Mouse (Mus musculus) kidney, adult 2 months (tissue): ENCODE data around the gene Gnb1l. TPM values are rescaled to one million over a fixed set of nuclear protein-coding genes. Genes with fewer than 3 reads are reported as not detected.
A peak's percentile ranks its signal among the peaks of the same experiment; 100 is the strongest.

Source experiments
- DNase-seq: peaks from one replicate; pipeline ENCODE4 v3.0.0; 2021
- H3K27ac ChIP-seq: fragments of 200-500 bp; 2 replicates; pipeline ENCODE4 v1.5.1; 2012; ENCODE audit warnings: low read depth, low read length, control low read depth, inconsistent platforms; ENCODE audit not compliant: insufficient read depth
- H3K27me3 ChIP-seq: fragments of 200-500 bp; replicated peaks from 2 replicates; pipeline ENCODE4 v1.6.1; 2012; ENCODE audit warnings: mild to moderate bottlenecking, moderate library complexity, low read length, inconsistent platforms; ENCODE audit not compliant: control insufficient read depth, insufficient read depth
- H3K36me3 ChIP-seq: fragments of 200-500 bp; 2 replicates; pipeline ENCODE4 v1.6.1; 2012; ENCODE audit warnings: mild to moderate bottlenecking, moderate library complexity, low read length, inconsistent platforms; ENCODE audit not compliant: control insufficient read depth, insufficient read depth
- H3K4me1 ChIP-seq: fragments of 200-500 bp; 2 replicates; pipeline ENCODE4 v1.6.1; 2011; ENCODE audit warnings: low read length; ENCODE audit not compliant: control insufficient read depth, insufficient read depth
- H3K4me3 ChIP-seq: fragments of 200-500 bp; 2 replicates; pipeline ENCODE4 v1.5.1; 2011; ENCODE audit warnings: mild to moderate bottlenecking, low read depth, low read length, control low read depth; ENCODE audit not compliant: insufficient read depth
- CTCF ChIP-seq: fragments of 200-500 bp; conservative IDR thresholded peaks from 2 replicates; pipeline ENCODE4 v1.5.1; 2011; ENCODE audit warnings: low read depth, mild to moderate bottlenecking, control low read depth, low read length, moderate library complexity, mixed read lengths; ENCODE audit not compliant: insufficient read depth, insufficient read length
- POLR2A ChIP-seq: fragments of 200-500 bp; IDR thresholded peaks from one replicate; pipeline ENCODE4 v1.6.1; 2011; ENCODE audit warnings: low read depth, low read length, control low read depth
- WGBS: fragments of 180-500 bp; shearing (Covaris S2); methylation state at CpG from one replicate; pipeline ENCODE4 v1.1.7; 2018; 5-methylcytosine and 5-hydroxymethylcytosine counted together
- polyA plus RNA-seq: library from polyadenylated mRNA; depleted of rRNA; stranded (reverse); fragments of >200 nt; gene quantifications from 2 replicates; pipeline ENCODE4 v1.2.3, GENCODE M21; 2012; rRNA removed

The Gnb1l gene
- 10.7 and 15.8 TPM in 2 replicates for polyA plus RNA-seq

DNA sequence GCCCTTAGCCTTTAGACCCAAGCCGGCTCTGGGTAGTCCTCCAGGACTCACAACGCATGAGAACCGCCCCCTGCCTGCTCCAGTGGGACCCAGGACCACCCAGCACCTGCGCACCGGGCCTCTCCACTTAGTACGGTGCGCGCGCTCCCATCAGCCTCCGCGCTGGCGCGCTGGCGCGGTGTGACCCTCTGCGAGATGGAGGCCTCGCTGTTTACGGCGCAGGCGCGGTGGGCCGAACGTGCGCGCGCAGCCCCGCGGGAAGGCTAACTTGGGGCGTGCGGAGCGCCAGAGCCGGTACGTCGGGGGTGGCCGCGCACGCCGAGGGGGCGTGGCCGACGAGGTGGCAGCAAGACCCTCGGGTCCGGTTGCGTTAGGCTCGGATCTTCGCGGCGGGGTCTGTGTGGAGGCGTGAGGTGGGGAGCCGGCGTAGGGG, at the start of gene Gnb1l, which contains the start of gene Rtl10:
Gnb1l (plus strand) TSS at position 156 of the 433 bp plus-strand sequence.
Rtl10 (plus strand) TSS at position 344 of the 433 bp plus-strand sequence.
- no peaks in the 10 kb centered on the region for H3K36me3 ChIP-seq
- WGBS: 1% methylated on average over 51 of the region's 51 CpGs
- peak; percentile 96 for DNase-seq
- peak within 1 kb of the TSS; percentile 82 for H3K4me3 ChIP-seq
- no peaks in the 10 kb centered on the region for H3K27me3 ChIP-seq
- TF ChIP-seq CTCF (no peak), POLR2A (peak; percentile 80)
- H3K27ac ChIP-seq: peak within 1 kb of the TSS; percentile 61
- peaks cover 6% of the 10 kb centered on the region; the same call in 1 of the 2 replicates for H3K4me1 ChIP-seq

DNA sequence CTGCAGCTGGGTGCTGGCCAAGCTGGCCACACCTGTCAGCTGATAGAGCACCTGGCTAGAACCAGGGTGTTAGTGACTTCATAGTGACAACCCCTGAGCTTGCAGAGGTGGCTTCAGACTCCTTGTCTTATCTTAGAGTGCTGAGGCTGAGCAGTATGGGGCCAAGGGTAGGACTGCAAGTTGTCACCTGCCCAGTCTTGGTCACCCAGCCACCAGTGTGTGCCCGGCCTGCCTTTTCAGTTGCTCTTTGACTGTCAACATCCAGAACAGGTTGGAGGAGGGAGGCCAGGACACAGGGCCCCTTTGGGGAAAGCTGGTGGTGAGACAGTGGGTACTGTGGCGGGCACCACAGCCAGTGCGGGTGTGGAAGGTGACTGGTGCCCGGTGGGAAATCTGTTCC, 49.5 kb upstream of the Gnb1l start:
- H3K27me3 ChIP-seq: no peaks in the 10 kb centered on the region
- no peak for DNase-seq
- H3K4me3 ChIP-seq: no peak overlapping the region
- no peaks in the 10 kb centered on the region for H3K36me3 ChIP-seq
- H3K4me1 ChIP-seq: no peaks in the 10 kb centered on the region
- no peak for TF ChIP-seq POLR2A
- TF ChIP-seq CTCF: no peak
- 93% methylated on average over 4 of the region's 4 CpGs for WGBS
- H3K27ac ChIP-seq: no peak overlapping the region

DNA sequence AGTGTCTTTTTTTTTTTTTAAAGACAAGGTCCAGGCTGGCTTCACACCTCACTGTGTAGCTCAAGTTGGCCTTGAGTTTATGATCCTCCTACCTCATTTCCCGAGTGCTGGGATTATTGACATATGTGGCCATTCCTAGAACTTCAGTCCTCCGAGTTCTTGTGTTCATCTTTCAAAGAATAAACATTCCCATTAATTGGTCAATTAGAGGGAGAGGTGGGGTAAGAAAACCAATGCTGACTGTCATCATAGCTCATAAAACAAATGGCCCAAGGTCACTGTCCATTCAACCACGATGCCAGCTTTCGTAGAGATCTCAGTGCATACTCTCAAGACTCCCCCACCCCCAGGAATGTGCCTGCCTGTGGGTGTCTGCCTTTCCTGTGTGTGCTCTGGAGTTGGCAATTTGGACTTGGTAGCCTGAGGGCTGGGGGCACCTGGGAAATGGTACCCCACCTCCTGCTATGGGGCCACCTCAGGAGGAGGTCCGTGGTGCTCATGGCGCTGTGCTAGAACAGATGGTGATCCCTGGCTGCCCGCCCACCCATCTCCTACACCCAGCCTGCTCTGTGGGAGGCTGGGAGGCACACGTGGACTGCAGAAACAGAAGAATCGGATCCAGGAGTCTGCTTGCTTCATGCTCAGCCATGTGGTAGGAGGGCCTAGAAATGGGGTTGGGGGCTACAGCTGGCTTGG, 46.9 kb upstream of the Gnb1l start:
- no peak overlapping the region for H3K4me3 ChIP-seq
- DNase-seq: no peak
- TF ChIP-seq POLR2A (no peak), CTCF (no peak)
- 48% methylated on average over 9 of the region's 9 CpGs for WGBS
- H3K27me3 ChIP-seq: no peaks in the 10 kb centered on the region
- no peaks in the 10 kb centered on the region for H3K4me1 ChIP-seq
- H3K36me3 ChIP-seq: no peaks in the 10 kb centered on the region
- H3K27ac ChIP-seq: no peak overlapping the region

DNA sequence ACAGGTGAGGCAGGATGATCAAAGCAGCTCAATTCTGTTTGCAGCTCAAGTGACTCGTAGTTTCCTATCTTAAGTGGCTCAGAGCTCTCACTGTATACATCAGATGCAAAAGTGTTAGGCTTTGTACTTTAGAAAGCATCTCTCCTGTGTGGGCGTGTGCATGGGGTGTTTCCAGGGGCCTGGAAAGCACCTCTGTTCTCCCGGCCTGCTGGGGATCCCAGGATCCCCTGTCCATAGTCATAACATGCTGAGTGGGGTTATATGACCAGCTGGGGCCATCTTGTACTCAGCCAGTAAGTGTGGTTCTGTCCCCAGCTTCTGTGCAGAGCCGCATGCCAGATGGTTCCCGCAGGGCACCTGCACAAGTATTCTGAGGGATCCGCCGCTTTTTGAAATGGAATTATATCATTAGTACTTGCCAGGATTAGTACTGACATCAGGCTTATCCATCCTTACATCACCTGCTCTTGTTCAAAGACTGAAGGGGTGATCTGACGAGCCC, 46.1 kb upstream of the Gnb1l start:
- 93% methylated on average over 8 of the region's 8 CpGs for WGBS
- no peak for DNase-seq

DNA sequence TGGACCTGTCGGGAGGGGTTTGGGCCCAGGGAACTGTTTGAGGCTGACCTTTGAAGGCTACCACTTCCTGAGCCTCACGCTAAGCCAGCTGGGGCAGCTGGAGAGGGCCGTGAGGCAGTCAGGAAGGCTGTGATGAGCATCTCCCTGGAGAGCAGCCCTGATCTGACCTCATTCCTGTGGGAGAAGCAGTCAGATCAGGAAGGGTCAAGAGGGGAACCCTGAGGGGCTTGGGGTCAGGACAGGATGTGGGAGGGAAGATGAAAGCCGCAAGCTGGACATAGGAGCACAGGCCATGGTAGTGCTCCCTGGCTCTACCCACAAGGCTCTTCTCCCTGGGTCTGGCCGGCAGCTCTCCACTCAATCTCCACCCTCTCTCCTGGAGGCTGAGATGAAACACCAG, 44.7 kb upstream of the Gnb1l start:
- Histone ChIP-seq H3K27me3 (no peaks in the 10 kb centered on the region), H3K36me3 (no peaks in the 10 kb centered on the region), H3K27ac (no peak overlapping the region), H3K4me3 (no peak overlapping the region), H3K4me1 (no peaks in the 10 kb centered on the region)
- peak; percentile 43 for DNase-seq
- TF ChIP-seq CTCF (no peak), POLR2A (no peak)
- 63% methylated on average over 5 of the region's 5 CpGs for WGBS

More for the DNA sequence above, 46.1 kb upstream of the Gnb1l start:
- no peak overlapping the region for H3K4me3 ChIP-seq
- TF ChIP-seq POLR2A (no peak), CTCF (no peak)
- H3K27me3 ChIP-seq: no peaks in the 10 kb centered on the region
- H3K27ac ChIP-seq: no peak overlapping the region
- no peaks in the 10 kb centered on the region for H3K4me1 ChIP-seq
- no peaks in the 10 kb centered on the region for H3K36me3 ChIP-seq

DNA sequence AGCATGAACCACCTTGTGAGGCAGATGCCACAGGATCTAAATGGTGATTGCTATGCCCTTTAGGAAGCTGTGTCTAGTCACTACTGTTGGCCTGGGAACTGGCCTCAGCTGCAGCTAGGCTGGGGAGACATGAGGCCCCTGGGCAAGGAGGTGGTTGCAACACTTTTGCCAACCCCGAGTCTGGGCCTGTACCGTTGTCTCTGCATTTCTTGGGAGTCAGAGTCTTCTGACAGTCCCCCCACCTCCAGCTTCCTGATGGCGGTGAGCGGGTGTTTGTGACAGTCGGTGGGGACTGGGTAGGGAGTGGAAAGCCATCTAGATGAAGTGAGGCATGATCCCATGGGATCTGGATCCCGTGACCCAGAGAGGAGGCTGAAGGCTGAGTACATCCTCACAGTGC, 43.1 kb upstream of the Gnb1l start:
- Histone ChIP-seq H3K4me3 (no peak overlapping the region), H3K4me1 (no peaks in the 10 kb centered on the region), H3K36me3 (no peaks in the 10 kb centered on the region), H3K27ac (no peak overlapping the region), H3K27me3 (no peaks in the 10 kb centered on the region)
- DNase-seq: no peak
- 92% methylated on average over 6 of the region's 6 CpGs for WGBS
- no peak for TF ChIP-seq CTCF
- no peak for TF ChIP-seq POLR2A

DNA sequence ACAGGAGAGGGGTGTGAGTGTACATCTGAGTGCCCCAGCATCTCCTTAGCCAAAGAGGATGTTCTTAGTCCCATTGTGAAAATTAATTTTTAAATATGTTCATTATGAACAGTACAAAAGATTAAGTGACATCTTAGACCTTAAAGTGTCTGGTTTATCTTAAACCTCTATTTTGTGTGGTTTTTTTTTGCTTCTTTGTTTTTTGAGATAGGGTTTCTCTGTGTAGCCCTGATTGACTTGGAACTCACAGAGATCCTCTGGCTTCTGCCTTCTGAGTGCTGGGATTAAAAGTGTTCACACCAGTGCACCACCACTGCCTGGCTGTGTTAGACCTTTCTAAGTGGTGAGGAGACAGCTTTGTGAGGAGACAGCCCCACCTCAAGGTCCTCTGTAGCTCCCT, 39.9 kb upstream of the Gnb1l start:
- no peak for DNase-seq
- no peak for TF ChIP-seq POLR2A
- H3K27me3 ChIP-seq: no peaks in the 10 kb centered on the region
- H3K4me1 ChIP-seq: no peaks in the 10 kb centered on the region
- H3K4me3 ChIP-seq: no peak overlapping the region
- no peak overlapping the region for H3K27ac ChIP-seq
- no peaks in the 10 kb centered on the region for H3K36me3 ChIP-seq
